Mouse (Mus musculus): ENCODE measurements around the gene Creb3l1.

GRCm38 (mm10) chr2:92059481-92060220 lies 35.3 kb upstream of the Creb3l1 start:
- TF ChIP-seq CTCF (IDR thresholded peaks at IDR 0.05; ENCODE audit: low read depth) (no peak), EP300 (IDR thresholded peaks at IDR 0.05; ENCODE audit: low read depth) (no peak)

Measured in liver, postnatal 0 days (tissue).